Mouse (Mus musculus) neural tube, embryonic 15.5 days (tissue): ENCODE data around the gene Filip1. TPM values are rescaled to one million over a fixed set of nuclear protein-coding genes. Genes with fewer than 3 reads are reported as not detected.

Source experiments
- ATAC-seq: fragments of 200-750 bp; cut with Nextera tagmentation; 2 replicates; pipeline ENCODE4 v1.8.0; 2017; ENCODE audit warnings: mild to moderate bottlenecking, moderate TSS enrichment, moderate library complexity; ENCODE audit not compliant: low FRiP score
- H3K27ac ChIP-seq: fragments of 300-500 bp; sonication (generic); replicated peaks from 2 replicates; pipeline ENCODE4 v1.5.1; 2015; ENCODE audit warnings: mild to moderate bottlenecking, inconsistent platforms
- H3K27me3 ChIP-seq: fragments of 300-500 bp; sonication (generic); replicated peaks from 2 replicates; pipeline ENCODE4 v1.6.1; 2015; ENCODE audit warnings: inconsistent platforms
- H3K36me3 ChIP-seq: fragments of 300-500 bp; sonication (generic); 2 replicates; pipeline ENCODE4 v1.6.1; 2015; ENCODE audit warnings: inconsistent platforms
- H3K4me1 ChIP-seq: fragments of 300-500 bp; sonication (generic); 2 replicates; pipeline ENCODE4 v1.6.1; 2015; ENCODE audit warnings: inconsistent platforms
- H3K4me2 ChIP-seq: fragments of 300-500 bp; sonication (generic); 2 replicates; pipeline ENCODE4 v1.6.1; 2015; ENCODE audit warnings: inconsistent platforms, mild to moderate bottlenecking, moderate library complexity
- H3K4me3 ChIP-seq: fragments of 300-500 bp; sonication (generic); replicated peaks from 2 replicates; pipeline ENCODE4 v1.5.1; 2015; ENCODE audit warnings: mild to moderate bottlenecking, inconsistent platforms
- H3K9ac ChIP-seq: fragments of 300-500 bp; sonication (generic); replicated peaks from 2 replicates; pipeline ENCODE4 v1.6.1; 2015; ENCODE audit warnings: mild to moderate bottlenecking, inconsistent platforms
- H3K9me3 ChIP-seq: fragments of 300-500 bp; sonication (generic); replicated peaks from 2 replicates; pipeline ENCODE4 v1.6.1; 2016; ENCODE audit warnings: inconsistent platforms
- WGBS: fragments of 180-500 bp; shearing (Covaris S2); methylation state at CpG from one replicate; pipeline ENCODE4 v1.1.7; 2015; ENCODE audit warnings: mixed read lengths; 5-methylcytosine and 5-hydroxymethylcytosine counted together
- polyA plus RNA-seq: library from polyadenylated mRNA; unstranded; fragments of >200 nt; fragmentation: Nextera tagmentation; extraction: Ambion mirVana; gene quantifications from 2 replicates; pipeline ENCODE4 v1.2.1, GENCODE M21; 2015

Gene Filip1
- polyA plus RNA-seq, 1 experiment from 2014 or later, result 3.0 TPM

DNA sequence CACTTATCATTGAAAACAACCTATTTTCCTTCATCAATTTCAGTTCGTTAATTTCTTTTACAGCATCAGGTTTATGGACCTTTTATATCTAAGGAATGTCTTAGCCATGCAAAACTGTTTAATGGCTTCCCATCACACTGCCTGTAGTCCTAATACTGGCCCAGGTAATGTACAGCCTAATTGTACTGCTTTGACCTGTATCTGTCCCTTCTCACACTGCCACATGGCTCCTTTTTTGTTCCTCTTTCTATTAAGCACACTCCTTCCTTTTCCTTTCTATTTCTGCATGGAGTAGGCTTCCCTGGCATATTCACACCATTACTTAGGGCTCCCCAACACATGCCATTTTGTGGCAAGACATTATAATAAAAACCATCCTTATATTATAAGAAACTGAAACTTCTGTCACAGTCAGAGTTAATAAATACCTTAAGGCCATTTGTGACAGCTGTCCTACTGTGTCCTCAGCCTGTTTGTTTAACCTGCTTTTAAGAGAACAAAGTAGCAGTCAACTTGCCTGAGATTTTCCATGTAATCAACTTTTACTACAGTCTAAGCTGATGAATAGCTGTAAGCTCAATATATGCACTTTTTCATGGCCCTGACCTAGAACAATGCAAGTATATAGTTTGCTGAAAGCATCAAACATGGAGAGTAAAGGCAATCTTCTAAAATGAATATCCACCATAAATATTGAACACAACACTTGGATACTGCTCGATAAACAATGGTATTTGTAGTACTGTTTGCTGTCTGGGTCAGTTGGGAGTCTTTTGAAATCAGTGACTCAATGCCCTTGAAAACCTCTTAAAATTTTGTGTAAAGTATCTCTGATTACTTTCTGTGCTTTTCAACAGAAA lies 227.5 kb downstream of the Filip1 start:
- Histone ChIP-seq H3K4me3 (no peak overlapping the region), H3K4me1 (peaks cover 24% of the 10 kb centered on the region), H3K4me2 (no peak overlapping the region), H3K9ac (no peak overlapping the region), H3K27me3 (no peaks in the 10 kb centered on the region), H3K36me3 (no peaks in the 10 kb centered on the region), H3K9me3 (no peaks in the 10 kb centered on the region), H3K27ac (no peak overlapping the region)
- no peak for ATAC-seq
- 62% methylated on average over 2 of the region's 2 CpGs for WGBS

DNA sequence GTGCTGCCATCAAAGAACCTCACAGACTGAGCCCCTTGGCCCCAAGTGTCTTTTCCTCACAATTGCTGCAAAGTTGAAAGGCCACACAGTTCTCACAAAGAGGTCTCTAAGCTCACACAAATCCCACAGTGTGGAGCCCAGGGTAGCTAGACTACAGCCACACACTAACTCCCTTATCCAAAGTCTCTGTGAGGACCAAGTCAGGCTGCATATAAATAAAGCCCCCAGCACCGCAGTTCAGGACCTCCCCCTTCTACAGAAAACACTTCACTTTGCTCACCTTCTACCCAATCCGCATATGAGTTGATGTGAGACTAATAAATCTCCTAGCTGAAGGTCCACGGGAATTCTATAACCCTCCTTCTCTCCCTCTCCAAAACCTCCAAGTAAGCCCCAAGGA lies 228.2 kb downstream of the Filip1 start:
- H3K9ac ChIP-seq, result no peak overlapping the region
- no peak overlapping the region for H3K4me2 ChIP-seq
- H3K36me3 ChIP-seq, result no peaks in the 10 kb centered on the region
- no peaks in the 10 kb centered on the region for H3K27me3 ChIP-seq
- peaks cover 20% of the 10 kb centered on the region for H3K4me1 ChIP-seq
- no peaks in the 10 kb centered on the region for H3K9me3 ChIP-seq
- ATAC-seq, result 0 out of 2 replicates have a peak, but pooled peaks have one; percentile 43
- H3K27ac ChIP-seq, result no peak overlapping the region
- no peak overlapping the region for H3K4me3 ChIP-seq
- WGBS, result 43% methylated on average over 3 of the region's 3 CpGs

DNA sequence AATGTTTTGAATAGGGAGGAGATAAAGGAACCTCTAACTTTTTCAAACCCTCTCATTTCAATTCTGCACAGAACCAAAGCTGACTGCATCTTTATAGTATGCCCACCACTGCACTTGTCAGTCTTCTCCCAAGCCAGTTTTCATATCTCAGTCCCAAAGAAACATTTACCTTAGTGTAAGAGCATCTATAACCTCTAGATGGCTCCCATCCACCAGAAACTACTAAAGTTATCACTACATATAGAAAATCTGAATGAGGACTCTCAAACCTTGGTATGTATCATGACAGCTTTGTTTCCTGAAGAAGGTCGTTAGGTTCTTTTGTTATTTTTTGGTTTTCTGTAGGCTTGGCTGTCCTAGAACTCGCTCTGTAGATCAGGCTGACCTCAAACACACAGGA lies 233.3 kb downstream of the Filip1 start:
- Histone ChIP-seq H3K4me1 (peaks cover 3% of the 10 kb centered on the region; the same call in 1 of the 2 replicates), H3K9ac (no peak overlapping the region), H3K27ac (no peak overlapping the region), H3K36me3 (0 out of 2 replicates have a peak, but pooled peaks cover 6% of the 10 kb centered on the region), H3K9me3 (no peaks in the 10 kb centered on the region), H3K4me3 (no peak overlapping the region), H3K4me2 (no peak overlapping the region), H3K27me3 (no peaks in the 10 kb centered on the region)
- WGBS, result 83% methylated on average over 2 of the region's 2 CpGs
- ATAC-seq, result no peak

DNA sequence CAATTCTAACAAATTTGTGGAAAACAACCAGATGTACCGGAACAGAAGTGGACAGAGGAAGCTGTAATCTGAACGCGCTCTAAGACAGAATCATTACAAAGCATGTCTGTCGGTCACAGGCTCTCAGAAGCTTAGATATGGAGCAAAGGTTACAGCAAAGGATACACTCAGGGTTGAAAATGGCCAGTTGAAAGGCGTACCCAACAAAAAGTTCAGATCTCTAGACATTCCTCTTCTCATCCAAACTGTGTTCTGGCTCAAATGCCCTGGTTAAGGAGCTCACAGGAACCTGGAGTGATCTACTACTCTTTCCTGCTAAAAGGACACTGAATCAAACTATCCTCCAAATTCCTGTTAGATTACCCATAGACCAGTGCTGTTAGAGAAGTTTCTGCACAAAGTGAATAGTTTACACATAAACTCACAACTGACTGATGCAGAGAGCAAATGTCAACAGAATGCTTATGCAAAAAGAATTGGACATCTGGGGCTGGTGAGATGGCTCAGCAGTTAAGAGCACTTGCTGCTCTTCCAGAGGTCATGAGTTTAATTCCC lies 245.6 kb downstream of the Filip1 start:
- peaks cover 10% of the 10 kb centered on the region; the same call in 1 of the 2 replicates for H3K36me3 ChIP-seq
- 96% methylated on average over 5 of the region's 5 CpGs for WGBS
- H3K27me3 ChIP-seq, result no peaks in the 10 kb centered on the region
- H3K4me3 ChIP-seq, result no peak overlapping the region
- H3K9ac ChIP-seq, result no peak overlapping the region
- no peak overlapping the region for H3K27ac ChIP-seq
- no peaks in the 10 kb centered on the region for H3K9me3 ChIP-seq
- H3K4me1 ChIP-seq, result no peaks in the 10 kb centered on the region
- no peak for ATAC-seq
- no peak overlapping the region for H3K4me2 ChIP-seq

DNA sequence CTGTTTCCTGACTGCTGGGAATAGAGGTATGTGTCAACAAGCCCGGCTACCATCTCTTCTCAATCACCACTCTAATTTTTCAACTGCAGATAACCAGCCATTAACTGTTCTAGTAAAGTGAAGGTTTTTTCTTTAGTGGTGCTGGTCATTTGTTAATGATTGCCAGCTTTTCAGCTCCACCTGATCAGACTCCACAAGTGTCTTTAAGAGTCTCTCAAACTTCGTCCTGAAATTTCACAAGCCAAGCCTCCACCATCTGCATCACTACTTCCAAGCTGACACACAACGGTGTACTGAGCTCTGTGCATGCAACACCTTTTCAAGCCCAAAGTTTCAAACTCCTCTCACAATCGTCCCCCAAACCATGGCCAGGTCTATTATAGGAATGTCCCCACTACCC lies 247.3 kb downstream of the Filip1 start:
- Histone ChIP-seq H3K9ac (no peak overlapping the region), H3K4me3 (no peak overlapping the region), H3K9me3 (no peaks in the 10 kb centered on the region), H3K36me3 (peaks cover 1% of the 10 kb centered on the region; the same call in 1 of the 2 replicates), H3K4me2 (no peak overlapping the region), H3K4me1 (peaks cover 3% of the 10 kb centered on the region; the same call in 1 of the 2 replicates), H3K27ac (no peak overlapping the region), H3K27me3 (no peaks in the 10 kb centered on the region)
- no peak for ATAC-seq
- WGBS, result 90% methylated on average over 4 of the region's 4 CpGs

Other genes with a start within 250 kb of the Filip1 start
- 114 and 129 TPM in 2 replicates for gene Tmem30a, start 219.3 kb downstream of the Filip1 start, polyA plus RNA-seq
- gene Senp6, start 54.1 kb upstream of the Filip1 start, polyA plus RNA-seq, result 46.6 and 47.9 TPM in 2 replicates
- 18.1 and 25.7 TPM in 2 replicates for gene Myo6, start 152.2 kb upstream of the Filip1 start, polyA plus RNA-seq